Mouse (Mus musculus) ES-Bruce4 (cell line): ENCODE data around the gene Saa1. TPM values are rescaled to one million over a fixed set of nuclear protein-coding genes. Genes with fewer than 3 reads are reported as not detected.

Source experiments
- H3K27ac ChIP-seq: 2 replicates; pipeline ENCODE4 v1.5.1; 2012; ENCODE audit warnings: low read length, inconsistent platforms; ENCODE audit not compliant: insufficient read depth
- H3K27me3 ChIP-seq: 2 replicates; pipeline ENCODE4 v1.6.1; 2012; ENCODE audit warnings: mild to moderate bottlenecking, low read length, inconsistent platforms; ENCODE audit not compliant: control insufficient read depth, poor library complexity, insufficient read depth, severe bottlenecking
- H3K36me3 ChIP-seq: 2 replicates; pipeline ENCODE4 v1.6.1; 2012; ENCODE audit warnings: inconsistent platforms, mild to moderate bottlenecking, low read length, moderate library complexity; ENCODE audit not compliant: control insufficient read depth, poor library complexity, insufficient read depth, severe bottlenecking
- H3K4me1 ChIP-seq: one replicate; pipeline ENCODE4 v1.8.1; 2011; ENCODE audit warnings: low read length; ENCODE audit not compliant: control insufficient read depth, insufficient read depth
- H3K4me3 ChIP-seq: 2 replicates; pipeline ENCODE4 v1.5.1; 2011; ENCODE audit warnings: low read depth, mild to moderate bottlenecking, low read length
- H3K9ac ChIP-seq: 2 replicates; pipeline ENCODE4 v1.6.1; 2012; ENCODE audit warnings: low read depth, mild to moderate bottlenecking, inconsistent platforms; ENCODE audit not compliant: poor library complexity, severe bottlenecking
- H3K9me3 ChIP-seq: replicated peaks from 2 replicates; pipeline ENCODE4 v1.6.1; 2012; ENCODE audit warnings: mild to moderate bottlenecking, low read length, inconsistent platforms; ENCODE audit not compliant: control insufficient read depth, poor library complexity, insufficient read depth, severe bottlenecking
- CTCF ChIP-seq: IDR thresholded peaks from one replicate; pipeline ENCODE4 v1.8.1; 2011; ENCODE audit warnings: low read depth, low read length
- EP300 ChIP-seq: IDR thresholded peaks from 2 replicates; pipeline ENCODE4 v1.6.1; 2011; ENCODE audit warnings: low read depth, low read length; ENCODE audit not compliant: insufficient read depth
- POLR2A ChIP-seq: IDR thresholded peaks from one replicate; pipeline ENCODE4 v1.8.1; 2011; ENCODE audit warnings: low read length; ENCODE audit not compliant: insufficient read depth
- polyA plus RNA-seq: library from polyadenylated mRNA; stranded (reverse); fragments of >200 nt; gene quantifications from 2 replicates; pipeline ENCODE4 v1.2.4, GENCODE M21; 2011; ENCODE audit warnings: low read depth; ENCODE audit not compliant: missing spikeins, insufficient read depth, insufficient read length

Saa1 gene
- polyA plus RNA-seq, 1 experiment, result not detected

DNA sequence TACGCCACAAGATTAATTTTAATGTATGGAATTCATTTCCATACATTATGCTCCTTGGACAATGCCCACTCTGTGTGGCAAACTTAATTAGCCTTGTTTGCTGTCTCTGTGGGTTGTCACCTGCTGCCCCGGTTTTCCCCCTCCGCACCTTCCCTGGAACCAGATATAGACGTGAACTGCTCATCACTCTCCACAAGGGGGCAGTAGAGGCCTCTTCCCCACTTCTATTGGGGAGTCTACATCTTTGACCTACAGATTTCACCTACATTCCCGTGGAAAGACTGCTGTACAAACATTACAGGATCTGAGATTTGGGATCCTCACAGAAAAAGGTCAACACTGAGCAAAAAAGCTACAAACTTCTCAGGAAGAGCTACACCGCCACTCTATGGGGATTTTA, 28.3 kb downstream of the Saa1 start:
- H3K9me3 ChIP-seq, result no peaks in the 10 kb centered on the region
- H3K27ac ChIP-seq, result no peak overlapping the region
- no peaks in the 10 kb centered on the region for H3K4me1 ChIP-seq
- H3K9ac ChIP-seq, result no peak overlapping the region
- peak; percentile 63 for TF ChIP-seq CTCF
- TF ChIP-seq POLR2A, result no peak
- no peaks in the 10 kb centered on the region for H3K36me3 ChIP-seq
- H3K27me3 ChIP-seq, result no peaks in the 10 kb centered on the region
- H3K4me3 ChIP-seq, result no peak overlapping the region

DNA sequence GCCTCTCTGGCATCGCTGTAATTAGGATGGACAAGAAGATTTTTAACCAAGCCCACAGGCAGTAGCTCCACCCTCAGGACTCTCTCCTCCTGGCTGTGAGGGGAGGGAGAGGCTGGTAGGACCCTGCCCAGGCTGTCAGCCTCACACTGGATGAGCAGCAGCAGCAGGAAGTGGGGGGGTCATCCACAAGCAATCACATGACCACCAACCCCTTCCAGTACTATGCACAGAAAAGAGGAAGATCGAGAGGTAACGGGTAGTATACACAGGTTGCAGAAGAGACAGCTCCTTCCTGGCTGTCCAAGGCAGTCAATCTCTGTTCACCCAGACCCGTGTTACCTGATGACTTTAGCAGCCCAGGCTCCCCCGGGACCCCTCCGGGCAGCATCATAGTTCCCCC, 30.5 kb downstream of the Saa1 start:
- Histone ChIP-seq H3K27ac (no peak overlapping the region), H3K9me3 (no peaks in the 10 kb centered on the region), H3K4me3 (no peak overlapping the region), H3K27me3 (no peaks in the 10 kb centered on the region), H3K4me1 (no peaks in the 10 kb centered on the region), H3K36me3 (peaks cover 8% of the 10 kb centered on the region), H3K9ac (no peak overlapping the region)
- TF ChIP-seq EP300, result no peak
- TF ChIP-seq POLR2A, result no peak
- no peak for TF ChIP-seq CTCF

DNA sequence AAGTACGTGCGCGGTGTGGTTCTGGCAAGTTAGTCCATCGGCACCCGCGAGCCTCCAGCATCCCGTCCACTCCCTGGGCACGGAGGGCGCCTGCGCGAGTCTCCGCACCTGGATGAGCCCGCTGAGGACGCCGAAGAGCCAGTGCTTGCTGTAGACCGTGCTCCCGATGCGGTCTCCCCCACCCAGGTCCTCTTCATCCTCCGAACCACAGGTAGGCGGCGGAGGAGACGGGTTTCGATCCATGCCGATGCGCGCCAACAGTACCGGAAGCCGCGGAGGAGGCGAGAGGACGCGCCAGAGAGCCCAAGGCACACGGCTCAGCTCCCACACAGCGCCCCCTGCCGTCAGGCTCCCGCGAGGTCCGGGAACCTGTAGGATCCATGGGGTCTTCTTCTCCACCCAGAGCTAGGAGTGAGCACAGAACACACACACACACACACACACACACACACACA, 32.4 kb downstream of the Saa1 start, which contains the start of gene Saal1:
Gene Saal1, minus strand, starts transcription at position 291 of the 455 bp plus-strand sequence.
- no peaks in the 10 kb centered on the region for H3K4me1 ChIP-seq
- H3K9ac ChIP-seq, result peak within 1 kb of the TSS; percentile 65
- H3K27me3 ChIP-seq, result no peaks in the 10 kb centered on the region
- H3K4me3 ChIP-seq, result peak within 1 kb of the TSS; percentile 99
- peak within 1 kb of the TSS; percentile 14; the same call in 1 of the 2 replicates for H3K27ac ChIP-seq
- peaks cover 26% of the 10 kb centered on the region for H3K36me3 ChIP-seq
- TF ChIP-seq EP300, result 0 out of 2 replicates have a peak, but pooled peaks have one; percentile 47
- peak; percentile 90 for TF ChIP-seq CTCF
- TF ChIP-seq POLR2A, result peak; percentile 7
- H3K9me3 ChIP-seq, result no peaks in the 10 kb centered on the region

DNA sequence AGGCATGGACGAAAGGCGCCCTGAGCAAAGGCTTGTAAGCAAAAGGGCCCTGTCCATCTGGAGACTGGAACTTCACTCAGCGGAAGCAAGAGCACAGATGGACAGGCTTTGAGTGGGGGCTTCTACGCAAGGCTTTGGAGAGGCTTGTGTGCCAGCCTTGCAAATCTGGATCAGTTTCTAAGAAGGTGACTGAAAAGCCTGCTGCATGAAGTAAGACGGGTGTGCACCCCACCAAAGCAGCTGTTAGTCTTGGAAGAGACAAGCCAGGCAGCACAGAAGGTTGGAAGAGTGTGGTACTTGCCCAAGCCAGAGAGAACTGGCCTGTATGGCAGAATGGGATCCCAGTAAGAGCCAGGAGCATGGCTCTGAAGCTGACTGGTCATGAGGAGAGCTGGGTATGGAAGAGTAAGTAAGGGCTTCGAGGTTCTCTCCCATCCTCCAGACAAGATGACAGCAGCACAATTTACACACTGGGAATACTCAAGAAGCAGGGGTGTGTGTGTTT, 42.2 kb downstream of the Saa1 start:
- H3K4me1 ChIP-seq, result no peaks in the 10 kb centered on the region
- H3K27me3 ChIP-seq, result no peaks in the 10 kb centered on the region
- TF ChIP-seq POLR2A (no peak), CTCF (no peak), EP300 (no peak)
- H3K9me3 ChIP-seq, result no peaks in the 10 kb centered on the region
- H3K36me3 ChIP-seq, result peaks cover 55% of the 10 kb centered on the region
- H3K27ac ChIP-seq, result no peak overlapping the region
- H3K4me3 ChIP-seq, result no peak overlapping the region
- H3K9ac ChIP-seq, result no peak overlapping the region

GRCm38 (mm10) chr7:46696754-46697153, 46.0 kb downstream of the Saa1 start:
- Histone ChIP-seq H3K4me3 (no peak overlapping the region), H3K27ac (no peak overlapping the region), H3K9me3 (no peaks in the 10 kb centered on the region), H3K36me3 (peaks cover 41% of the 10 kb centered on the region), H3K27me3 (no peaks in the 10 kb centered on the region), H3K4me1 (no peaks in the 10 kb centered on the region), H3K9ac (no peak overlapping the region)
- TF ChIP-seq EP300, result no peak
- no peak for TF ChIP-seq CTCF
- no peak for TF ChIP-seq POLR2A

Other genes with a start within 250 kb of the Saa1 start
- 5.8 and 7.5 TPM in 2 replicates for gene Sergef, start 103.2 kb downstream of the Saa1 start, polyA plus RNA-seq
- gene Tph1, start 70.4 kb downstream of the Saa1 start, polyA plus RNA-seq, result 1.5 and 1.6 TPM in 2 replicates
- gene Saal1, start 32.3 kb downstream of the Saa1 start, polyA plus RNA-seq, result 36.5 and 40.2 TPM in 2 replicates
- 3.2 and 3.8 TPM in 2 replicates for gene Saa3, start 27.3 kb downstream of the Saa1 start, polyA plus RNA-seq
- not detected in 2 replicates for gene Saa4, start 10.4 kb downstream of the Saa1 start, polyA plus RNA-seq
- gene Saa2, start 8.8 kb upstream of the Saa1 start, polyA plus RNA-seq, result not detected in 2 replicates
- gene Hps5, start 53.1 kb upstream of the Saa1 start, polyA plus RNA-seq, result 14.8 and 20.3 TPM in 2 replicates
- gene Gtf2h1, start 53.1 kb upstream of the Saa1 start, polyA plus RNA-seq, result 68.4 and 81.9 TPM in 2 replicates
- gene Ldha, start 98.5 kb upstream of the Saa1 start, polyA plus RNA-seq, result 626 and 671 TPM in 2 replicates
- 0.57 and 1.3 TPM in 2 replicates for gene Ldhc, start 118.2 kb upstream of the Saa1 start, polyA plus RNA-seq
- gene Tsg101, start 177.0 kb upstream of the Saa1 start, polyA plus RNA-seq, result 198 and 217 TPM in 2 replicates
- 56.6 and 64.5 TPM in 2 replicates for gene Uevld, start 215.5 kb upstream of the Saa1 start, polyA plus RNA-seq
- gene Gm9999, start 240.6 kb upstream of the Saa1 start, polyA plus RNA-seq, result not detected in 2 replicates